Mouse (Mus musculus) heart, embryonic 14.5 days (tissue): ENCODE measurements around the gene Olfr432. TPM values are rescaled to one million over a fixed set of nuclear protein-coding genes. Genes with fewer than 3 reads are reported as not detected.
"Not testable (repeated sequence)": the region's sequence is repeated elsewhere in the genome, so short reads cannot be mapped to it uniquely, and the experiment has no call there.

Experiments used
- ATAC-seq: fragments of 200-750 bp; cut with Nextera tagmentation; 2 replicates; pipeline ENCODE4 v1.8.0; 2017; ENCODE audit warnings: low read depth, moderate TSS enrichment; ENCODE audit not compliant: insufficient number of reproducible peaks, insufficient read depth, low FRiP score
- H3K27ac ChIP-seq, 2 experiments: fragments of 200-500 bp in 1 of 2; fragments of 300-500 bp in 1 of 2; sonication (generic) in 1 of 2; replicated peaks in 1 of 2; 2 replicates each; pipeline ENCODE4 v1.5.1; 2012 to 2014; ENCODE audit warnings: low read depth in 2 of 2, low read length in 2 of 2, control low read depth in 1 of 2, mild to moderate bottlenecking in 1 of 2, mixed read lengths in 1 of 2; ENCODE audit not compliant: control insufficient read depth in 1 of 2, insufficient read depth in 1 of 2
- H3K27me3 ChIP-seq: fragments of 300-500 bp; sonication (generic); 2 replicates; pipeline ENCODE4 v1.6.1; 2014; ENCODE audit warnings: mild to moderate bottlenecking, low read length, control low read depth; ENCODE audit not compliant: control insufficient read depth, insufficient read depth
- H3K36me3 ChIP-seq: fragments of 300-500 bp; sonication (generic); 2 replicates; pipeline ENCODE4 v1.6.1; 2014; ENCODE audit warnings: mild to moderate bottlenecking, control low read depth, low read length, mixed read lengths; ENCODE audit not compliant: control insufficient read depth, insufficient read depth
- H3K4me1 ChIP-seq, 2 experiments: fragments of 200-500 bp in 1 of 2; fragments of 300-500 bp in 1 of 2; sonication (generic) in 1 of 2; 2 replicates each; pipeline ENCODE4 v1.6.1; 2012 to 2014; ENCODE audit warnings: low read length in 2 of 2, control low read depth in 1 of 2, mixed read lengths in 1 of 2; ENCODE audit not compliant: control insufficient read depth in 2 of 2, insufficient read depth in 2 of 2
- H3K4me2 ChIP-seq: fragments of 300-500 bp; sonication (generic); 2 replicates; pipeline ENCODE4 v1.6.1; 2014; ENCODE audit warnings: mild to moderate bottlenecking, low read length
- H3K4me3 ChIP-seq, 2 experiments: fragments of 200-500 bp in 1 of 2; fragments of 300-500 bp in 1 of 2; sonication (generic) in 1 of 2; 2 replicates each; pipeline ENCODE4 v1.5.1; 2012 to 2014; ENCODE audit warnings: low read length in 2 of 2, mild to moderate bottlenecking in 2 of 2, control low read depth in 1 of 2, low read depth in 1 of 2, moderate library complexity in 1 of 2; ENCODE audit not compliant: control insufficient read depth in 1 of 2, insufficient read depth in 1 of 2
- H3K9ac ChIP-seq: fragments of 300-500 bp; sonication (generic); 2 replicates; pipeline ENCODE4 v1.6.1; 2014; ENCODE audit warnings: mild to moderate bottlenecking, low read length
- H3K9me3 ChIP-seq: fragments of 300-500 bp; sonication (generic); 2 replicates; pipeline ENCODE4 v1.6.1; 2016; ENCODE audit warnings: low read length, control low read depth; ENCODE audit not compliant: control insufficient read depth
- WGBS: fragments of 180-500 bp; shearing (Covaris S2); extraction: QIAGEN DNeasy Blood & Tissue Kit; methylation state at CpG from one replicate; pipeline ENCODE4 v1.1.7; 2014; 5-methylcytosine and 5-hydroxymethylcytosine counted together
- polyA plus RNA-seq: library from polyadenylated mRNA; unstranded; fragments of >200 nt; fragmentation: Nextera tagmentation; extraction: Ambion mirVana; gene quantifications from 2 replicates; pipeline ENCODE4 v1.2.1, GENCODE M21; 2014

Gene Olfr432
- polyA plus RNA-seq, 1 experiment from 2014 or later: not detected

DNA sequence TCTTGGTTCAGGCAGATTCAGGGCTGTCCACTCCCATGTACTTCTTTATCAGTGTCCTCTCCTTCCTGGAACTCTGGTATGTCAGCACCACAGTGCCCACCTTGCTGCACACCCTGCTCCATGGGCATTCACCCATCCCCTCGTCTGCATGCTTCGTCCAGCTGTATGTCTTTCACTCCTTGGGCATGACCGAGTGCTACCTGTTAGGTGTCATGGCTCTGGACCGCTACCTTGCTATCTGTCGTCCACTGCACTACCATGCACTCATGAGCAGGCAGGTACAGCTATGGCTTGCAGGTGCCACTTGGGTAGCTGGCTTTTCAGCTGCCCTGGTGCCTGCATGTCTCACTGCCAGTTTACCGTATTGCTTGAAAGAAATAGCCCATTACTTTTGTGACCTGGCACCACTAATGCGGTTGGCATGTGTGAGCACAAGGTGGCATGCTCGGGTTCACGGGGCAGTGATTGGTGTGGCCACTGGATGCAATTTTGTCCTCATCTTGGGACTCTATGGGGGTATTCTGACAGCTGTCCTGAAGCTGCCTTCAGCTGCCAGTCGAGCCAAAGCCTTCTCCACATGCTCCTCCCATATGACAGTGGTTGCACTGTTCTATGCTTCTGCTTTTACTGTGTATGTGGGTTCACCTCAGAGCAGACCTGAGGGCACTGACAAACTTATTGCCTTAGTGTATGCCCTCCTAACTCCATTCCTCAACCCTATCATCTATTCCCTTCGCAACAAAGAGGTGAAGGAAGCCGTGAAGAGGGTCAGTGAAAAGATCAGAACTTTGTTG, 6.7 kb upstream of the Olfr432 start:
- H3K9ac ChIP-seq, H3K36me3 ChIP-seq, H3K4me1 ChIP-seq, ATAC-seq, H3K27me3 ChIP-seq, H3K4me2 ChIP-seq, H3K9me3 ChIP-seq, H3K27ac ChIP-seq, H3K4me3 ChIP-seq: not testable (repeated sequence)
- WGBS: 81% methylated on average over 12 of the region's 12 CpGs

GRCm38 (mm10) chr1:174044431-174044830, 4.6 kb upstream of the Olfr432 start:
- no peaks in the 10 kb centered on the region for H3K9me3 ChIP-seq
- no peaks in the 10 kb centered on the region for H3K36me3 ChIP-seq
- ATAC-seq: no peak
- no peaks in the 10 kb centered on the region for H3K27me3 ChIP-seq
- 64% methylated on average over 2 of the region's 2 CpGs for WGBS
- no peak overlapping the region for H3K27ac ChIP-seq
- H3K4me1 ChIP-seq: no peaks in the 10 kb centered on the region
- H3K9ac ChIP-seq: no peak overlapping the region
- H3K4me3 ChIP-seq: no peak overlapping the region
- no peak overlapping the region for H3K4me2 ChIP-seq

GRCm38 (mm10) chr1:174048227-174048626, 778 bp upstream of the Olfr432 start:
- WGBS: 74% methylated on average over 5 of the region's 6 CpGs
- ATAC-seq, H3K4me3 ChIP-seq, H3K36me3 ChIP-seq, H3K27ac ChIP-seq, H3K4me2 ChIP-seq, H3K9ac ChIP-seq, H3K9me3 ChIP-seq, H3K4me1 ChIP-seq, H3K27me3 ChIP-seq: not testable (repeated sequence)

DNA sequence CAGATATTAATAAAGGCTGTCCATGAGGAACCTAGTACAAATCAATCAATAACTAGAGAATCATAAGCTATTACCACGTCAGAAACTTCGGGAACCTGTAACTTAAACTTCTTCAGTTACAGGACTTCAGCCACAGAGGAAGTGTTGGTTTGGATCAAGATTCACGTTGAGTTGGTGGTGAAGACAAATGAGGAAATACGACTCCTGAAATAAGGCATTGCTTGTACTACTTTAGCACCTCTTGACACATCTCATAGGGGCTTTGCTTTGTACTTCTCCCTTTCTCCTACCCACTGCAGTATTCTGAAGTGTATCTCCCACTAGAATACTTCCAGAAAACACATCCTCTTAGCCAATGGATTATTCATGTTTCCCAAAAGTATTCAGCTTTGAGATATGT, 352 bp downstream of the Olfr432 start:
- not testable (repeated sequence) for H3K36me3 ChIP-seq, H3K9ac ChIP-seq, ATAC-seq, H3K9me3 ChIP-seq, H3K27ac ChIP-seq, H3K4me3 ChIP-seq, H3K27me3 ChIP-seq, H3K4me1 ChIP-seq, H3K4me2 ChIP-seq
- WGBS: 61% methylated on average over 3 of the region's 4 CpGs

DNA sequence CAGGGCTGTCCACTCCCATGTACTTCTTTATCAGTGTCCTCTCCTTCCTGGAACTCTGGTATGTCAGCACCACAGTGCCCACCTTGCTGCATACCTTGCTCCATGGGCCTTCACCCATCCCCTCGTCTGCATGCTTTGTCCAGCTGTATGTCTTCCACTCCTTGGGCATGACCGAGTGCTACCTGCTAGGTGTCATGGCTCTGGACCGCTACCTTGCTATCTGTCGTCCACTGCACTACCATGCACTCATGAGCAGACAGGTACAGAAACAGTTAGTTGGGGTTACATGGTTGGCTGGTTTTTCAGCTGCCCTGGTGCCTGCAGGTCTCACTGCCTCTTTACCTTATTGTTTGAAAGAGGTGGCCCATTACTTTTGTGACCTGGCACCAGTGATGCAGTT, 1.5 kb downstream of the Olfr432 start:
- no peaks in the 10 kb centered on the region for H3K36me3 ChIP-seq
- H3K4me2 ChIP-seq: no peak overlapping the region
- H3K4me1 ChIP-seq: no peaks in the 10 kb centered on the region
- no peaks in the 10 kb centered on the region for H3K27me3 ChIP-seq
- H3K9ac ChIP-seq: no peak overlapping the region
- H3K27ac ChIP-seq: no peak overlapping the region
- H3K9me3 ChIP-seq: no peaks in the 10 kb centered on the region
- no peak for ATAC-seq
- no peak overlapping the region for H3K4me3 ChIP-seq
- 82% methylated on average over 4 of the region's 4 CpGs for WGBS

DNA sequence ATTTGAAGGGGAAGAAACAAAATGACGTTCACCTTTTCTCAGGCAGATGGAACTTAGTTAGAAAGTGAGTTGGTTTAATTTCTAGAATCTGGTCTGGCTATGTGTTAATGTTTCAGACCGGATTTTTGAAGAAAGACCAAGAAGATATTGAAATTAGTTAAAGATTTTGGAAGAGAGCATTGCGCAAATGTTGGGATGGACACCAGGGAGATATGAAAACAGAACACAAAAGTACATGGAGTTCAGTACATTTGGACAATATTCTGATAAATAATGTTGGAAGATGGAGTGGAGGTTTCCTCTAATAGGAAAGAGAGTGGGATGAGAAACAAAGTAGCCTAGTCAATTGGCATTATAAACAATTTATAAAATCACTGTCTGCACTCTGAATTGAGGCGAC, 2.5 kb downstream of the Olfr432 start:
- H3K9ac ChIP-seq: no peak overlapping the region
- WGBS: 78% methylated on average over 4 of the region's 4 CpGs
- no peak overlapping the region for H3K27ac ChIP-seq
- H3K27me3 ChIP-seq: no peaks in the 10 kb centered on the region
- no peak for ATAC-seq
- H3K4me3 ChIP-seq: no peak overlapping the region
- H3K4me2 ChIP-seq: no peak overlapping the region
- H3K4me1 ChIP-seq: no peaks in the 10 kb centered on the region
- no peaks in the 10 kb centered on the region for H3K9me3 ChIP-seq
- H3K36me3 ChIP-seq: no peaks in the 10 kb centered on the region

- 76% methylated on average over 5 of the region's 5 CpGs for WGBS
- Histone ChIP-seq H3K4me1 (no peaks in the 10 kb centered on the region), H3K36me3 (no peaks in the 10 kb centered on the region), H3K4me2 (no peak overlapping the region), H3K4me3 (no peak overlapping the region), H3K9me3 (no peaks in the 10 kb centered on the region), H3K27me3 (no peaks in the 10 kb centered on the region), H3K27ac (no peak overlapping the region), H3K9ac (no peak overlapping the region)
- ATAC-seq: no peak
These were observed 3.0 kb downstream of the Olfr432 start for GRCm38 (mm10) chr1:174051931-174052536.

GRCm38 (mm10) chr1:174052981-174053380, 4.0 kb downstream of the Olfr432 start:
- no peak overlapping the region for H3K9ac ChIP-seq
- no peak for ATAC-seq
- no peak overlapping the region for H3K4me2 ChIP-seq

More at GRCm38 (mm10) chr1:174052981-174053380, 4.0 kb downstream of the Olfr432 start:
- Histone ChIP-seq H3K27me3 (no peaks in the 10 kb centered on the region), H3K27ac (no peak overlapping the region), H3K36me3 (no peaks in the 10 kb centered on the region), H3K9me3 (no peaks in the 10 kb centered on the region), H3K4me3 (no peak overlapping the region), H3K4me1 (no peaks in the 10 kb centered on the region)
- 72% methylated on average over 3 of the region's 3 CpGs for WGBS
